Mouse (Mus musculus) cerebellum, adult 9-10 months (tissue): Measurements from ENCODE around the gene Gigyf2.
"Not testable (repeated sequence)": the region's sequence is repeated elsewhere in the genome, so short reads cannot be mapped to it uniquely, and the experiment has no call there.

Experiments
- DNase-seq: peaks from one replicate; pipeline ENCODE4 v3.0.0; 2022

The Gigyf2 gene

GRCm38 (mm10) chr1:87456425-87456824 lies 129.6 kb downstream of the Gigyf2 start:
- DNase-seq = no peak

GRCm38 (mm10) chr1:87458045-87458444 lies 131.2 kb downstream of the Gigyf2 start:
- DNase-seq = no peak

- DNase-seq = not testable (repeated sequence)
Measured at GRCm38 (mm10) chr1:87459856-87460255, 133.1 kb downstream of the Gigyf2 start.

- no peak for DNase-seq
Measured at GRCm38 (mm10) chr1:87467469-87467868, 140.7 kb downstream of the Gigyf2 start.

- DNase-seq = no peak
Measured at GRCm38 (mm10) chr1:87468321-87468720, 141.5 kb downstream of the Gigyf2 start.

- not testable (repeated sequence) for DNase-seq
Measured at GRCm38 (mm10) chr1:87469971-87470370, 143.2 kb downstream of the Gigyf2 start, which contains the start of gene Snorc. Gene Snorc (plus strand): TSS chr1:87470271.

- no peak for DNase-seq
Measured at GRCm38 (mm10) chr1:87471914-87472313, 145.1 kb downstream of the Gigyf2 start.

- DNase-seq = no peak
Measured at GRCm38 (mm10) chr1:87472576-87472975, 145.8 kb downstream of the Gigyf2 start.

GRCm38 (mm10) chr1:87475076-87475895 lies 148.5 kb downstream of the Gigyf2 start:
- DNase-seq = no peak

GRCm38 (mm10) chr1:87482546-87482945 lies 155.7 kb downstream of the Gigyf2 start:
- peak; percentile 45 for DNase-seq

GRCm38 (mm10) chr1:87486386-87486785 lies 159.6 kb downstream of the Gigyf2 start:
- DNase-seq = peak; percentile 97

- DNase-seq = no peak
Measured at GRCm38 (mm10) chr1:87492285-87492684, 165.5 kb downstream of the Gigyf2 start.

GRCm38 (mm10) chr1:87493542-87493941 lies 166.7 kb downstream of the Gigyf2 start:
- no peak for DNase-seq
